Mouse (Mus musculus): ENCODE results near the gene Krtap1-3.

The Krtap1-3 gene

GRCm38 (mm10) chr11:99557976-99558745 lies 33.0 kb downstream of the Krtap1-3 start:
- DNase-seq (ENCODE audit: low spot score in 2 of 2), result no peak

GRCm38 (mm10) chr11:99556753-99557152 lies 34.4 kb downstream of the Krtap1-3 start, which contains the start of gene Krtap3-2:
TSS of gene Krtap3-2 (minus strand) at chr11:99556853.
- no peak for DNase-seq (ENCODE audit: low spot score in 2 of 2)

- DNase-seq (ENCODE audit: low spot score in 2 of 2), result no peak
These were observed 34.9 kb downstream of the Krtap1-3 start for GRCm38 (mm10) chr11:99556195-99556594.

GRCm38 (mm10) chr11:99550765-99551164 lies 40.4 kb downstream of the Krtap1-3 start, which contains the start of gene Krtap3-3:
TSS of gene Krtap3-3 (minus strand) at chr11:99550865.
- no peak for DNase-seq (ENCODE audit: low spot score in 2 of 2)

GRCm38 (mm10) chr11:99547892-99548291 lies 43.2 kb downstream of the Krtap1-3 start:
- no peak for DNase-seq (ENCODE audit: low spot score in 2 of 2)

Data from left cerebral cortex, adult 9 months (tissue).